Mouse (Mus musculus) c-Kit-positive CD71-positive TER-119-positive erythroid progenitor cells, embryonic 14.5 days (primary cell): ENCODE data around the gene Tdp1.

Experiments
- DNase-seq: peaks from one replicate; pipeline ENCODE4 v3.0.0-alpha.2; 2013; ENCODE audit warnings: low spot score

Gene Tdp1

GRCm38 (mm10) chr12:99884269-99885261 lies at the start of gene Tdp1, which contains the start of gene Efcab11:
Tdp1 (plus strand) TSS chr12:99884517.
Efcab11 (minus strand) TSS chr12:99884439.
- peak; percentile 79 for DNase-seq

- peak; percentile 2 for DNase-seq
These were observed 47.7 kb upstream of the Tdp1 start for GRCm38 (mm10) chr12:99836404-99837131.

GRCm38 (mm10) chr12:99837528-99837927 lies 46.8 kb upstream of the Tdp1 start:
- no peak for DNase-seq

DNA sequence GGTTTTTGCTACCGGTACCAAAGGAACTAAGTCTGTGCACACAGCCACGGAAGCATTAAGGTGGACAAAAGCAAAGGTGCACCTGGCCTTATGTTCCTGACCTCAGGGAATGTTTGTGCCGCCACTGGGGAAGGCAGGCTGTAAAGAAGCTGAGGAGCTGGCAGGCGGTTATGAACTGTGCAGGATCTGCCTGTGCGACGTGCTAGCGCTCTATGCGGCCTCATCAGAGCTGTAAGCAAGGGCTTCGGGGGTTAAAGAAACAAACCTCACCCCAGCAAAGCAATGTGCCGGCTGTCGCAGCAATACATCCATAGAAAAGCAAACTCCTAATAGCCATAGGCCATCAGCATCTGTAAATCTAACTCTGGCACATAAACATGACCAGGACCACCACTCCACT lies 46.2 kb upstream of the Tdp1 start:
- no peak for DNase-seq

DNA sequence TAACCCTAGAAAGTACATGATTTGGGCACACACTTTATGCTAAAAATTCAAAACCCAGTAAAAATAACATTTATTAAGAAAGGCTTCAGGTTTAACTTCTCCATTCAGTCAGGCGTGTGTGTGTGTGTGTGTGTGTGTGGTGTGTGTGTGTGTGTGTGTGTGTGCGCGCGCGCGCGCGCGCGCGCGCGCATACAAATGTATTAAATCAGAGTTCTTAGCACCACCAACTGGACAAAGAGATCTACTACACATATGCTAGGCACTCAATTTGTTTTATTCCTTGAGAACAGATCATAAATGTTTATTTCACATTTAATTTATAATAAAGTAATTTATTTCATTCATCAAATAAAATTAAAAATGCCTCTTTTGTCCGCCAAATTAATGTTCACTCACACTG lies 45.6 kb upstream of the Tdp1 start:
- DNase-seq = no peak

- DNase-seq = no peak
These were observed 39.4 kb upstream of the Tdp1 start for GRCm38 (mm10) chr12:99844951-99845350.

GRCm38 (mm10) chr12:99849996-99850395 lies 34.3 kb upstream of the Tdp1 start:
- no peak for DNase-seq

GRCm38 (mm10) chr12:99853323-99854258 lies 30.7 kb upstream of the Tdp1 start:
- DNase-seq = no peak

DNA sequence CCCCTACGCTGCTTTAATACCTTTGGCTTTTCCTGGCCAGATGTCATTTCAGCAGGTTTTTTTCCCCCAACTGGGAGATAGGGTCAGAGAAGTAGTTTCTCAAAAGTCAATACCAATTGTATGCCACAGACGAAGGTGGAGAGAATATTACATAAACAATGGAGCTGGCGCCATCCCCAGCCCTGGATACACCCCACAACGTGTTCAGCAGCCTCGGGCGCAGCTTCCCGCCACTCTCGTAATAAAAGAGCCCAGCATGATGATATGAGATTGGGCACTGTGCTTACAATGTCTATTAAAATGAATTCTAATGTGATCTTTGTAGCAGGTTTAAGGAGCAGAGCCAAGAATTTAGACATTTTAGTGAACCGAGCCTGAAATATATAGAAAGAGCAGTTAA lies 28.3 kb upstream of the Tdp1 start:
- no peak for DNase-seq

DNA sequence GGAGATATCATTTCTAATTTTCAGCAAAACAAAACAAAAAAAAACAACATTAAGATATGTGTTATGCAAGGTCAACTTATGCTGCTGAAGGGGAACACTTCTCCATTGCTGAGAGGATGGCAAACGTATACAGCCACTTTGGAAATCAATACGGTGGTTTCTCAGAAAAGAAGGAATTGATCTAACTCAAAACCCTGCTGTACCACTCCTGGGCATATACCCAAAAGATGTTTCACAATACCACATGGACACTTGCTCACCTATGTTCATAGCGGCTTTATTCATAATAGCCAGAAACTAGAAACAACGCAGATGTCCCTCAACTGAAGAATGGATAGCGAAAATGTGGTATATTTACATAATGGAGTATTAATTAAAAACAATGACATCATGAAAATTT lies 25.7 kb upstream of the Tdp1 start:
- DNase-seq = no peak

- no peak for DNase-seq
These were observed 24.8 kb upstream of the Tdp1 start for GRCm38 (mm10) chr12:99859391-99860100.

GRCm38 (mm10) chr12:99860981-99861380 lies 23.3 kb upstream of the Tdp1 start:
- no peak for DNase-seq

DNA sequence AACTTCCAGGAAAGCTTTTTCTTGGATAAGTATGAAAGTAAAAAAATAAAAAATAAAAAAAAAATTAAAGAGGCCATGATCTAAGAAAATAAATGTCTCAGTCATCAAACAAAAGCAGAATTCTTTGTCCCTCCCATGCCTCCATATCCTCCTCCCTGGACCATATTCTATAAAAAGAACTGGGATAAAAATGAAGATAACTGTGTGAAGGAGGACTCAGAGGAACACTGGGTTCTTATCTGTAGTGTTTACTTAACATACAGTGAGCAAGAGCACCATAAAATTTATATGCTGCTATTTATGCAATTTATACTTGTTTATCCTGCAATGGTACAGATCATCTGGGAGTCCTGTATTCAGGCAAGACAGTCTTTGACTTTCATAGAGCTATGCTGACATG lies 19.7 kb upstream of the Tdp1 start:
- no peak for DNase-seq

DNA sequence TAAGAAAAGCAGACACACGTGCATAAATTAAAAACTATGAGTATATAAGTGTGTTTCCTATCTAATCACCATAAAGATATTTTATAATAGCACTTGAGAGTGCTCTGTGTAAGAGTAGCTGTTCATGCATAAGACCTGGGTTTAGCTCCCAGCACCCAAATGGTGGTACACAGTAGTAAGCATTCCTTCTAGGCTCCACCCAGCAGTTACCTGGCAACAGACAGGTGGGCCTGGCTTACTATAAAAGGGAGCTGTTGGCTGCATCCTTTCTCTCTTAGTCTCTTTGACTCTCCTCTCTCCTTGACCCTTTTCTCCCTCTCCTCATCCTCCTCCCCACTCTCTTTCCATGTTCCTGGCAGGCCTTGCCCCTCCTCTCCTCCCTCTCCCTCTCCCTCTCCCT lies 15.5 kb upstream of the Tdp1 start:
- no peak for DNase-seq

- DNase-seq = peak; percentile 19
These were observed 10.9 kb upstream of the Tdp1 start for GRCm38 (mm10) chr12:99873443-99873842.

DNA sequence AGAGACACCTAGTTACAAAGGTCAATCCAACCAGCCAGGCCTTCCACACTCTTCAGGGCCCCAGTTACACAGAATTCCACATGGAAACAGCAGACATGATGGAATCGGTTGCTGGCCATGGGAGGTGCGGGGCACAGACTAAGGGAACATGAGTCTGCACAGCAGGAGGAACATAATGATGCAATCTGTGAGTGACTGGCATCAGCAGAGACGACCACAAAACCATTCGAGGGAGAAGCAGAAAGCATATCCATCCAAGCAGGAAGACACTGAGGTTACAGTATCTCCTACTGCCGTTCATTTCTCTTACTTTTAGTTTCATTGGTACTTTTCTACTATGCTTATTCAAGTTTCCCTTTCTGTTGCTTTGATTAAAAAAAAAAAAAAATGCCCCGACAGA lies 9.7 kb upstream of the Tdp1 start:
- DNase-seq = no peak

- peak; percentile 97 for DNase-seq
These were observed 1.2 kb upstream of the Tdp1 start for GRCm38 (mm10) chr12:99883000-99883712.

- DNase-seq = no peak
These were observed 608 bp upstream of the Tdp1 start for GRCm38 (mm10) chr12:99883713-99884105.

GRCm38 (mm10) chr12:99885282-99885901 lies 1.1 kb downstream of the Tdp1 start:
- no peak for DNase-seq

GRCm38 (mm10) chr12:99897846-99898245 lies 13.5 kb downstream of the Tdp1 start:
- no peak for DNase-seq
